Mouse (Mus musculus) c-Kit-negative CD71-positive TER-119-positive erythroid progenitor cells, embryonic 14.5 days (primary cell): Measurements from ENCODE around the gene Pdgfra.
A peak's percentile ranks its signal among the peaks of the same experiment; 100 is the strongest.

ENCODE experiments used
- DNase-seq: peaks from one replicate; pipeline ENCODE4 v3.0.0-alpha.2; 2013; ENCODE audit warnings: low read depth, low spot score

Pdgfra gene

DNA sequence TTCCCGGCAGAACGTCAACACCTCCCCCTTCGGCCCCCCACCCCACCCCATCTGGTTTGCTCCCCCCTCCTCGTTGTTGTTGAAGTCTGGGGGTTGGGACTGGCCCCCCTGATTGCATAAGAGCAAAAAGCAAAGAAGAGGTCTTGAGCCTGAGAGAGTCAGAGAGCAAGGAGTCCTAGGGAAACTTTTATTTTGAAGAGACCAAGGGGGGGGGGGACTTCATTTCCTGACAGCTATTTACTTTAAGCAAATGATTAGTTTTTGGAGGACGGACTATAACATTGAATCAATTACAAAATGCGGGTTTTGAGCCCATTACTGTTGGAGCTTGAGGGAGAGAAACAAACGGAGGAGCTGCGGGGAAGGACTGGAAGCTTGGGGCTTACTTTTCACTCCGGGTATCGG, at the start of gene Pdgfra:
TSS of gene Pdgfra (plus strand) at position 272 of the 405 bp plus-strand sequence.
- DNase-seq, result no peak

DNA sequence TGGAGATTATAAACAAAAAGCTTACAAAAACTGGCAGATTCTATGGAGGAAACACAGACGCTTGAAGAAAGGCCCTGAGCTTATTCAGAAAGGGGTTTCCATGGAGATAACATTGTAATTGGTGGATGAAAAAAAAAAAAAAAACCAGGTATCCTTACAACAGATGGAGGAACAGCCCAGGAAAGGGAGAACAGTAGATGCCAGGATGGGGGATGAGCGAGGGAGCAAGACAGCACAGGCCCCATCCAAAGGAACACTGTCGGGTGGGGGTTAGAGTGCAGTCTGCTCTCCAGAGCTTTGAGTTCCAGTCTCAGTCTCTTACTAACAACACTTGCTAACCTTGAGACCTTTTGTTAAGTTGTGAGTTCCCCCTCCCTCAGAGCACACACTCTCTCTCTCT, 45.6 kb upstream of the Pdgfra start:
- DNase-seq, result no peak

DNA sequence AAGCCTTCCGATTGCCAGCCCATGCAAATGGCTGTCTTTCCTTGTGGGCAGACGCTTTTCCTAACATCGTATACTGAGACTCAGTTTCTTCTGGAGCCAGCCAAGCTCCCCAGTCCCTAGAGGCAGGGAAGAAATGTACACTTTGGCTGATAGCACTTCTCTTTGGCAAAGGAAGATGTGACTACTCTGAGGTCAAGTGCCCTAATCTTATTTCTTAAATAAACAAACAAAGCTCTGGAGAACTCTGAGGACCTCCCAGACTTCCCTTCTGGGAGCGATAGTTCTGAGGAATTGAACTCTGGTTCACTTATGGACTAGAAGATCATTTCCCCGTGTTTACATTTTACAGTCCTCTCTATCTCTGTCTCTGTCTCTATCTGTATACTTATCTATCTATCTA, 42.7 kb upstream of the Pdgfra start:
- no peak for DNase-seq

DNA sequence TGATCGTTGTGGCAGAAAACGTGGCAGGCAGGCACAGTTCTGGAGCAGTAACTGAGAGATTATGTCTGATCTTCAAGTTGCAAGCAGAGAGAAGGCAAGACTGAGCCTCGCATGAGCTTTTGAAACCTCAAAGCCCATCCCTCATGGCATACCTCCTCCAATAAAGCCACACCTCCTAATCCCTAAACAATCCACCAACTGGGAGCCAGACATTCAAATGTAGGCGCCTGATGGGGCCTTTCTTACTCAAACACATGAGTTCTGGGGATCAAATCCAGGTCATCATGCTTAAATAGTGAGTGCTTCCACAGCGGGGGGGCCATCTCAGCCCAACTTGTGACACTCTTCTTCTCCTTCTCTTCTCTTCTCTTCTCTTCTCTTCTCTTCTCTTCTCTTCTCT, 40.3 kb upstream of the Pdgfra start:
- DNase-seq, result no peak

DNA sequence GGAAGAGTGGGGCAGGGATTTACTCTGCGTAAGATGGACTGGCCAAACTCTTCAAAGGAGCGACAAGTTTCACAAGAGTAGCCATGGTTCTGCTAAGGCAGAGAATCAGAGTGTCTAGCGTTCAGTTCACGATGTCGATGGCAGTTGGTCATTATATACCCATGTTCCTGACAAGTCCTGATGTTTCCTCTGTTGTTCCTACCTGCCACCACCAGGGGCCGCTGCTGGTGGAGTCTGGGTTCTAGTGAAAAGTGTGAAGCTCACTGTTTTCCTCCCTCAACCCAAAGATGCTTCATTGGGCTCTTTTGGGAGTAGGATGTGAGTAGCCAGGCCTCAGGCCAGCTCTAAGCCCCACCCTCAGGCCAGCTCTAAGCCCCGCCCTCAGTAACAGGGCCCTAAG, 33.3 kb upstream of the Pdgfra start:
- DNase-seq, result peak; percentile 12

DNA sequence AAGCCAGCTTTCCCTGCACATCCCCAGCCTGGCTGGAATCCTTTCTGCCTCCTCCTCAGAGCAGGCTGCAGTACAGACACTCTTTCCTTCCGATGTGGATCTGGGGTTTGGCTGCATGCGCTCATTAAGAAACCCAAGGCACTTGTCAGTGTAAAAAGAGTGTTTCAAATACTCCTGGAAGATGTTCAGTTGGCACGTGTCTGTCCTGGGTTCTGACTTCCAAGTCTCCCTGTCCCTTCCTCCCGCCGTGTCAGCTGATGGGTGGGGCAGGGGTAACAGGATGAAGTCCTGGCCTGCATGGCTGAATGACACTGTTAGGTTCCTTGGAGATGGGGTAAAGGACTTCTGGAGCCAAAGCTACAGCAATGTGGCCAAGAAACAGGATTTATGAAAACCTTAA, 30.4 kb upstream of the Pdgfra start:
- no peak for DNase-seq

DNA sequence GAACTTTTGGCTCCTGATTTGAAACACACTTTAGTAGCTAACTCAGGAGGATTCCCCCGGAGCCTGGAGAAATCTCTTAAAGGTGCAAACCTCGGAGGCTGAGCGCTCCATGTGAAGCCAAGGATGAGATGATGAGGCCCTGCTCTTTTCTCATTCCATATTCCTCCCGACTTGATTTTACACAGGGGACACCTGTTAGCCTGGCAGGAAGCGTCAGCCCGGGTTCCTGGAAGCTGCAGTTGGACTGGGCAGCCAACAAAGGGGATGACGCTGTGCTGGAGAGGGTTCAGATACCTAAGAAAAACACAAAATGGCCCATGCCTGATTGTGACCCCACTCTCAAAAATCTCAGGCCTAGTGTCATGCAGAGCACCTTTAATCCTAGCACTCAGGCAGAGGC, 17.4 kb upstream of the Pdgfra start:
- no peak for DNase-seq

DNA sequence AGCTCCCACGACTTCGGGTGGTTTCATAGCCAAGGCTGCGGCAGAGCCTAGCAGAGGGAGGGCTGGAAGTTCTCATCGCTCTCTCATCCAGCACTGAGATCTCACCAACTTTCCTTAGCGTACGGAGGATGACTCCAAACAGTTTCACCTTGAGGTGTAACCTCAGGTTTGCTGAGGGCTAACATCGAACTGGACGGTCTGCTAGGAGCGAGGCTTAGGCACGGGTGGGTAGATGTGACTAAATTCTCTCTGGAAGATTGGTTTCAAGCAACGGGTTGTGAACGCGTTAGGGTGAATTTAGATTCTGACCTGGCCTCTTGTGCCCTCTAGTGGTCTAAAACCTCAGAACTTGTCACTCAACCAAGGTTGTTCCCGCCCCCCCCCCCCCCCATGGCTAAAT, 9.0 kb upstream of the Pdgfra start:
- DNase-seq, result no peak

DNA sequence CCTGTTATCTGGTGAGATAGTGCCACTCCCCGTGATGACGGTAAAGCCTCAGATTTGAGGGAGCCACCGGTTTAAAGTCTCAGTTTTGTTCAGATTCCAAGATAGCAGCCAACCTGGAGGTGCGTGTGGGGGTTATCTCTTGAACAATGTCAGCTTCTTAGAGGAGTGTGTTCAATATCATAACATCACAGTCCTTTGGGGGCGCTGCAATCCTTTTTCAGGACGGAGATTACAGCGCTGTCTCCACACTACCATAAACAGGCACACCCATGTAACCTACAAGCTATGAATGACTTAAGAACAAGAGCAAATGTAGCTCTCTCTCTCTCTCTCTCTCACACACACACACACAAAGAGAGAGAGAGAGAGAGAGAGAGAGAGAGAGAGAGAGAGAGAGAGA, 8.3 kb upstream of the Pdgfra start:
- no peak for DNase-seq

DNA sequence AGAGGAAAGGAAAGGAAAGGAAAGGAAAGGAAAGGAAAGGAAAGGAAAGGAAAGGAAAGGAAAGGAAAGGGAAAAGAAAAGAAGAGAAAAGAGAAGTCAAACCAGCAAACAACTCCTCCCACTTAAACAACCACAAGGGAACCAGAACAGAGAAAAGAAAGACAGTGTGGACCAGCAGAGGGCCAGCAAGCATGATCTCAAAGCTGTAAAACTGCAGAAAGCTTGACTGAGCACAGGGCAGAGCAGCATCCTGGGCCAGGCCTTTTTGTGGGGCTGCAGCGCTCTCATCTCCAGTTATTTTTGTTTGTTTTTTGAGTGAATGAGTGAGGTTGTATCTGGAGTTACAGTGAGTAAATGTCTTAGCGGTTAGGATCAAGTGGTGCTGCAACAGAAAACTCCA, 6.8 kb upstream of the Pdgfra start:
- DNase-seq, result no peak

DNA sequence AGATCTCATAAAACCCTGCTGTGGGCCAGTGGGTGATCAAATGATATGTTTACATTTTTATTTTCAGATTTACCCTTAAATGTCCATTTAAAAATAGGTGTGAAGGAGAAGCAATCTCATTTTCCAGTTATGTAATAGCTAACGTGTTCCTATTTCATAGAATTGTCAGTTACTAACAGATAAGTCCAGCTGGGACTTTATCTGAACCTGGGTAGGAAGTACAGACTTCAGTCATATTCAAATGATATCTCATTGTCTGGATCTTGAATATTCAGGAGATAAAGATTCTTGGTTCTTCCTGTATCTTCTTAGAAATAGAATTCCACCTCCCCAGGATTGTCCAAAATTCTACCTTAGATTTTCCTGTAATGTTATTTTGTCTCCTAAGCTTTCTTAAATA, 5.6 kb upstream of the Pdgfra start:
- DNase-seq, result no peak

DNA sequence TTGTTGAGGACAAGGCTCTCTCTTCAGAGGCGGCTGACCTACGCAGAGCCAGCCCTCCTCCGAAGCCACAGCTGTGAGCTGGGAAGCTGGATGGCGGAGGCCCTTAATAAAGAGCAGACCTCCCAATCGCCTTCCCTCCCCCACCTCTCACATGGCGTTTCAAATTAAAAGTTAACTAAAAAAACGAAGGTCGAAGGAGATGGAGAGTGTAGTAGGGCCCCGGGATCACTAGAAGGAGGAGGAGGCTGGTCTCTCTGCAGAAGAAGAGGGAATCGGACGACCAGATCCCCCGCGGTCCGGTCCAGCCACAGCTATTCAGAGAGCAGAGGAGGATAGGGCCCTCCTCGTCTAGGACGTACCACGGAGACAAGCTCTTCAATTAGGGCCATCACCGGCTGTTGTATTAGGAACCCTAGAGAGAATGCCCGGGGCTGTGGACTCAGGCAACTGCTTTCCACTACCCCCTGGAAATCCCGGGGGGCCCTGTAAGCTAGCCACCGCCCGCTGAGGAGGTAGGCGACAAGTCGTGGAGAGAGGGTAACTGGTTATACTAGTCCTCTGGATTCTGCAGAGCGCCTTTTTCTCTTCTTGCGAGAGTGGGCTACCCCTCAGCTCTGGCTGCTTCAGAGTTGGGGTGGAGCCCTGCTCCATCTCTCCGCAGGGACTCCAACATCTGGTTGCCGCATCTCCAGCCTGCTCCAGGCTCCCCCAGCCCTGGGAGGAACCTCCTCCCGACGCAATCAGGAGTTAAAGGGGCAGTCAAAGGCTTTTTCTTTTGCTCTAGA, 3.6 kb upstream of the Pdgfra start:
- DNase-seq, result no peak

DNA sequence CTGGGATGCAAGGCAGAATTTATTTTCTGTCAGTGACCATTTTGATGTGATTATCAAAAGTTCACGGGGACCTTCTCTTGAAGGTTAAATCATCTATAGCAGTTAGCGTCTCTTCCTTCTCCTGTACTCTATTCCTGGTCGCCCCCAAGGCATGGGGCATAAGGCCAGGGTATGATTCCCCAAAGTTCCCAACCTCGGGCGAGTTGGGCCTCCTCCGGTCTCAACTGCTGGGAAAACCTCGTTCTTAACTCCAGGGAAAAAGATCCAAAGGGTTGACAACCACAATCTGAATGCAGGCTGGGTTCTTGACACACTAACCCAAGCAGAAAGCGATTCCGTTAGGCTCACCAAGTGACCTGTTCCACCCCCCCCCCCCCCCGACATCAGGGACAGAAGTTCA, 2.7 kb upstream of the Pdgfra start:
- DNase-seq, result no peak

DNA sequence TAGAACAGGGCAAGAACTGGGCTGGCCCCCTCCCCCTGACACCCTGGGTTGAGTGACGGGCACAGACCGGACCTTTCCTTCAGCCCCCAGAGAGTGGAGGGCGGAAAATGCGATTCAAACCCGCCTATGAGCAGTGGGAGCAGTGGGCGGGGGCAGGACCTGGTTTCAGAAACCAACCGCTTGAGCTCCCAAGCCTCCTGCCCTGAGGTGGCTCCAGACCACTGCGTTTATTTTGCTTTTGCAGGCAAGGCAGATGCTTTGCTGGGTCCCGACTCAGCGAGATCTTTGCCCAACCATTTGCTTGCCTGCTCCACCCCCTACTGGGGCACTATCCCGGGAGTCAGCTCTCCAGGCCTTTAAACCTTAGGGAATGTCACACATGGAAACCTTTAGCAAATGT, 2.2 kb upstream of the Pdgfra start:
- DNase-seq, result no peak

DNA sequence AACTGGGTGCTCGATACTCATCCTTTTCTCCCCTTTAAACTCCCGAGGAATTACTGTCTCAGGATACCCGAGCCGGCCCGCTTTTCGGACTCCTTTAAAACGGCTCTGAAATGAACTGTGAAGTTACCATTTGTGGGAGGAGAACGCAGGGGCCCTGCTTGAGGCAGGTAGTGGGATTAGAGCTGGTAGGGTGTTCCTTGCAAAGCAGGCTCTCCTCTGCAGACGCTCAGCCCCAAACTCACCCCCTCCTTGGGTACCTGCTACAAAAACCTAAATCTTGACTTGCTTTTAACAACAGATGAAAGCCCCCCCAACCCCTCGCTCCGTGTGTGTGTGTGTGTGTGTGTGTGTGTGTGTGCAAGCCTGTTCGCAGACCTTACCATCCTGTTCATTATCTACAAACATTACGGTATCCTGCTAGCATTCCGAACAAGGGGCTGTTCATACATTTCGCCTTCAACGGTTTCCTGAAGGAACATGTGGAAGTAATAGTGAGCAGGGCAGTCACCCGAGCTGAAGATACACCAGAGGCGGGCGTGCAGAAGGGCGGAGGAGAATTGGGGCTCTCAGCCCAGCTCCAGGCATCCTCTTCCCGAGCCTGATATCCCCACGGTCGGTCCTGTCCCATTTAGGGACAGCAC, 1.6 kb upstream of the Pdgfra start:
- no peak for DNase-seq

DNA sequence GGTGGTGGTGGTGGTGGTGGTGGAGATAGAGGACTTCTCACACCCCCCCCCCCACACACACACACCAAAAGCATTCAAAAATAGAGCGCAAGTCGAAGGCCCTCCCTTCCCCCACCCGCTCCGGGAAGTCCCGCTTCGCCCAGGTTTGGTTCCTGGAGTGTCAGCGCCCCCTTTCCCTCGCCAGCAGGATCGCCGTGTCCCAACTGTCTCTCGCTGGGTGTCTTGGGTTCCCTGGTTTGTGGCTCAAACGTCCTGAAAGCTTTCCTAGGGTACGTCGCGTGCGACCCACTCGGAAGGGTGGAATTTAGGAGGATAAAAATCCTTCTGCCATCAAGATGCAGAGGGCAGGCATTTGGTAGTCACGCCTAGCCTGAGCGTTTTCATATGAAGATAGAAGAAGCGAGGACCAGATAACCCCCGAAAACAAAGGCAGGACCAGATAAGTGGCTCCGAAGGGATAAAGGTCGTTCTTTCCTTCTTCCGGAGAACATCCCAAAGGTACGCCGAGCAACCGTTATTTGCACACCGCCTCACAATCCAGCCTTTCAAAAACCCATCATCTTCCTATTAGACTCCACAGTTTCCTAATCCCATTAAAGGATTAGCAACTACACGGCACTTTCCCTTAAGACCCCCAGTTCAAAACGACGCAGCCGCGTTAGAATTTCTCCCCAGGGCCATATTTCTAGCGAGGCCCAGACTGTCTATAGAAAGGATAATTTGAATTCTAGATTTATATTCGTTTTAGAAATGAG, 769 bp upstream of the Pdgfra start:
- DNase-seq, result no peak

DNA sequence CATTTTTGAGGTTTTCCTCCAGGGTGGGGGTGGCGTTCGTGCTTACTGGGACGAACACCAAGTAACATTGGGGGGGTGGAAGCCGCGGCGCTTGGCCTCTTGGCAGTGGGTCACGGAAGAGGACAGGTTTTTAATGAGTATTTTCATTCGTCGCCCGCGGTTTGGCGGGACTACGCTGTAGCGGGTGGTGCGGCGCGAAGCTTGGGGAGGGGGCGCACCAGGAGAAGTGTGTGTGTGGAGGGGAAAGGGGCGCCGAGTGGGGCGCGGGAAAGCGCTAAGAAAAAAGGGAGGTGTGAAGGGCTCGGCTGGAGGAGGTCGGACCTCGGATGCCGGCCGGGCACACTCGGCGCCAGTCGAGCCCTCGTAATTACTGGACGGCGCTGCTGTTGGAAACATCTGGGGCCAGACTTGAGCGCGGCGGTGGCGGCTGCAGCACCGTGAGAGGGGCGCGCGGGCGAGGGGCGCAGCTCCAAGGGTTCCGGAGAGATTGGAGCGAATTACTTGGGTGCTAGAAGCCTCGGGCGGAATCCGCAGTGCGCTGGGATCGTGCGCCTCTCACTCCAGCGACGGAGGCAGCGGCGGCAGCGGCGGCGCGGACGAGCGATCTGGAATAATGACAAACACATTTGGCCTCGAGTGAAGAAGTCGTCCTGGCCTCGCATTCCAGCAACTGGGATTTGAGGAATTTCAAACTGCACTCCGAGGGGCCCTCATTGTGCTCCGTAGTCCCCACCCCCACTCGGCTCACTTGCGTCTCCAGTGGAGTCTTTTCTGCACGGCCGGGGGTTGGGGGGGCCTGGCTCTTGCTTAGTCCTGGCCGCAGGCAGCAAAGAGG, 916 bp downstream of the Pdgfra start:
- DNase-seq, result no peak

DNA sequence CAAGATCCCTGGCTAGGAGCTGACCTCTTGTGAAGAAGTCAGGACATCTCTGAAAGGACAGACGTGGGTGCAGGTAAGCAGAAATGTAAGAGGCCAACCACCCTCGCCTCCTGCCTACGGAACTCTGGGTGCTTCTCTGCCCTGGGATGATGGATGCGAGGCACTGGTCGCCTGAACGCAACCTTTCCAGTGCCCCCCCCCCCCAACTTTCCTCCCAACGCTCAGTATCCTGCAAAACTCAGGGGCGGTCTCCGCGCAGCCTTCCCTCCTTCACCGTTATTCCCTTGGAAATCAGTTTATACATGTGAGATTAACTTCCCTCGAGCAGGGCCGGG, 1.5 kb downstream of the Pdgfra start:
- DNase-seq, result no peak

DNA sequence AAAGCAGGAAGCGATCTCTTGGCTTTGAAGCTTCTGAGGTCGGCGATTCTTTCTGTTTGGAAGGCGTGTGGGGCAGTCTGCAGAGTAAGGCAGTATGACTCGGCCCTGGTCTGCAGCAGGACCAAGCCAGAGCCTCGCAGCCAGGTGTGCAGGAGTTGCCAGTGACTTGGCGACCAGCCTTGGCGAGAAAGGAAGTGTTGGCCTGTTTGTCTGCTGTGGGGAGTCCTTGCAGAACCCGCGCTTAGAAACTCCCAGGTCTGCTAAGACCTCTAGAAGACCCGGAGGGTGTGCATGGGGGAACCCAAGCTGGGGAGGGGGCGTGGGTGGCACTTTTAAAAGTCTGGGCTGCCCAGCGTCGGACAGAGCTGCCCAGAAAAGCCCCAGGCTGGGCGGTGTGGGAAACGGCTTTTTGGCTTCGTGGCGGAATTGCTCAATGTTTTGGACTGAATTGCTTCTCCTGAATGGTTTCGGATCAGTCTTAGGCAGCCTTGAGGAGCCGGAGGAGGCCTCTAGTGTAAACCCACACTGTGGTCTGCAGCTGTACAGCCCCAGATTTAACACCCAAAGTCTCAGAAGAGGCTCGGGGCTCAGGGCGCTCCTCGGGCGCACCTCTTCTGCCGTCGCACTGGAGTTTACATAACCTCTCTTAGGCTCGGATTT, 2.0 kb downstream of the Pdgfra start:
- DNase-seq, result no peak

DNA sequence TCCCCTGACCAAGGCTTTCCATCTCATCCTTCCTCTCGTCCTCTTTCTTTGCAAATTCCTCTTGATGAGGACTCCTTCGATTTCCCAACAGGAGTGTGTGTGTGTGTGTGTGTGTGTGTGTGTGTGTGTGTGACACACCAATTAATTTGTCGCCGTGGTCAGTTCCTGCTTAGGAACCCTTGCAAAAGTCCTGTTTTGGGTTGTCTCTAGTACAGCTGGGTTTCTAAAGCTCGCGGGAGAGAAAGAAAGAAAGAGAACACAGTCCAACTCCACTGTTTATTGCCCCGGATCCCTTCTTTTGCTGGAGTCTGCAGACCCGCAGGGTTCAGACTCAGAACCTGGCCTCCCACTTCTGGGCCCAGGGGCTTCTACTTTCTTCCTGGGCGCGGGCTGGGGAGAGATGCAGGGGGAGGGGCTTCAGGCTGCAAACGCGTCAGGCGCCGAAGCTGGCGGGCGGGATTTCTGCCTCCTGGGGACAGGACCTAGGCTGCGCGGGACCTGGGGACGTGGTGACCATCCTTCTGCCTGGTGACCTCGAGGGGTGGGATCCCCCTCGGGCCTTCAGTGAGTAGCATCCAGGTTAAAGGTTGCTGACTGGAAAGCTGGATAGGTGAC, 2.6 kb downstream of the Pdgfra start:
- no peak for DNase-seq

DNA sequence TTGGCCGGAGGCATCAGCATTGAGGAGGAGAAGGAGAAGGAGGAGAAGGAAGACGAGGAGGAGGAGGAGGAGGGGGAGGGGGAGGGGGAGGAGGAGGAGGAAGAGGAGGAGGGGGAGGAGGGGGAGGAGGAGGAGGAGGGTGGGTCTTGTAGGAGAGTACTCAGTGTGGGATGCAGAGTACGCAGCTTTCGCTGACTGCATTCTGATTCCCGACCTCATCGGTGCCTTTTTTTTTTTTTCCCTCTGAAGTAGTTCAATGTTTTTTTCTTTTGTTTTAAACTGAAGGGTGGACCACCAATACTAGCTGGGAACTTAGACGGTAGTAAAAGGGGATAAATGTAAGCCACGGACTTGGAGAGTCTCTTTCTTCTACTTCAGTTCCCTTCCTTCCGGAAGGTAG, 3.2 kb downstream of the Pdgfra start:
- DNase-seq, result no peak
